Mouse (Mus musculus): Measurements from ENCODE around the gene Ctnnal1.

The Ctnnal1 gene

GRCm38 (mm10) chr4:56802669-56803150, 62.3 kb downstream of the Ctnnal1 start:
- peak; percentile 66 for ATAC-seq (ENCODE audit: low TSS enrichment)

DNA sequence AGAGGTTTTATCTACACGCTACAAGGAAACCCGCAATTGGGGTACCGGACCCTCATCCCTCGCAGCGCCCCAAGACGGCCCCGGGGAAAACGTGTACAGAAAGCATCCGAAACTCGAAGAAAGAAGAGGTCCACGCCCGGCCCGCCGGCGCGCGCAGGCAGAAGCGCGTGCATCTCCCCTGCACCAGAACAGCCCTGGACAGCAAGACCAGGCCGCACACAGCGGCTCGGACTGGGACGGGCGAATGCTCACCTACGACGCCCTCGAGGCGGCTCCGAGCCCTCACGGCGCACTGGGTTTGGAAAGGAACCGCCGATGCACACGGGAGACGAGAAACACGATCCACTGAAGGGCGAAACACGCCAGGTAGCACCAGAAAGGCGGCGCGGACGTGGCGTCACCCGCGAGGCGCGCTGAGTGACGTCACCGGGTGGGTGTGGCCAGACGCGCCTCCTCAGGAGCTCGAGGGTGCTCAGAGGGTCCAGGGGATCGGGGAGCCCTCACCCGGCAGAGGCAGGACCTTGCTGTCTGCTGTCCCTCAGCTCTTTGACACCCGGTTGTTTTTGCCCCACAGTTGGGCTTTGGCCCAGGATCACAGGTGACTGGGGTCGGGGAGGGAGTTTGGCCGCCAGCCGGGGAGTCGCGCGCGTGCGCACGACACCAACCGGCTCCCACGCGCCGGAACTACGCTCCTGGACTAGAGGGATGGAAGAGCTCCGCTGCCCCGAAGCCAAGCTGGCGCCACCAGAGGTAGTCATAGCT, 62.9 kb downstream of the Ctnnal1 start, which contains the start of the genes Elp1 and Fam206a:
Gene Elp1 (minus strand): TSS at position 425 of the 762 bp plus-strand sequence.
Gene Fam206a (plus strand): TSS at position 439 of the 762 bp plus-strand sequence.
- ATAC-seq (ENCODE audit: low TSS enrichment) = peak; percentile 92

GRCm38 (mm10) chr4:56791373-56791772, 73.6 kb downstream of the Ctnnal1 start:
- peak; percentile 85 for ATAC-seq (ENCODE audit: low TSS enrichment)

- ATAC-seq (ENCODE audit: low TSS enrichment) = no peak
Observed at GRCm38 (mm10) chr4:56771065-56771464, 93.9 kb downstream of the Ctnnal1 start.

DNA sequence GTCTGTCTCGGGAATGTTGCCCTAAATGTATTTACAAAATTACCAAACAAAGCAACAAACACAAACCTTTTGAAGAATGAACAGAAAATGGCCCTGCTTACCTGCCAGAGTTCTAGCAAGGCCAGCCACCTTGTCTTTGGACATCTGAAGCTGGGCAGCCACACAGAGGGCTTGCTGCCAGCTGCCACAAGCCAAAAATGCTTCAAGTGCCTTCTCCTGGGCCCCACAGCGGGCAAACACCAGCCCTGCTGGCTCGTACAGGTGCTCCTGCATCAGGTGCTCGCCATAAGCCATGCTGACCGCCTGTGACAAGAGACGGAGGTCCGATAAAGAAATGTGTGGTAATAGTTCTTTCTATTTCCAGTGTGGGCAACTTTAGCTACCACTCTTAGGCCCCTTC, 96.1 kb downstream of the Ctnnal1 start:
- ATAC-seq (ENCODE audit: low TSS enrichment) = no peak

- peak; percentile 93 for ATAC-seq (ENCODE audit: low TSS enrichment)
Observed at GRCm38 (mm10) chr4:56767861-56768284, 97.1 kb downstream of the Ctnnal1 start.
